8 mouse cellular contexts compared by ENCODE assay signal in the genomic region with DNA sequence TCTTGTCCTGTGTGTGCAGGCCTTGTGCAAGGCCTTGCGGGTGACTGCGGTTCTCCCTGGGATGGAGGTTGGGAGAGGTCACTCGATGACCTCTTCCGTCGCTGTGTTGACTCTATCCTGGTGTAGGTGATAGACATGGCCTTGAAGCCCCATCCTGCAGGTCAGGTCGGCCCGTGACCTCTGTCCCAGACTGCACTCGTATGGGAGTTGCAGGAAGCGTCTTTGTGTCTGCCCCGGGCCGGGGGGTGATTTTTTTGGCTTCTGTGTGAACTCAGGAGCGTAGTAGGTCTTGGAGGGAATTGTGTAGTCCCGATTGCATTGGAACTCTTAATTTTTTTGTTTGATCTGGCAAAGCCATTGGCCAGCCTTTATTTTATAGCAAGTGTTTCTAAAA. TPM values are rescaled to one million over a fixed set of nuclear protein-coding genes. Genes with fewer than 3 reads are reported as not detected.
A peak's percentile ranks its signal among the peaks of the same experiment; 100 is the strongest.
DNase-seq lines count a peak whose midpoint lies in the region; ATAC-seq and TF ChIP-seq lines count a peak whose summit lies in the region.

No protein-coding gene starts in this region.

- H3K36me3 ChIP-seq in heart, adult 2 months (ENCODE audit: control insufficient read depth, insufficient read depth, low read length) = peaks cover 27% of the 10 kb centered on the region
- H3K36me3 ChIP-seq in C2C12 (ENCODE audit: control insufficient read depth, insufficient read depth) = peaks cover 3% of the 10 kb centered on the region
- H3K36me3 ChIP-seq in forebrain, embryonic 12.5 days (replicated peaks) = no peaks in the 10 kb centered on the region; the same call in 1 of the 2 replicates
- H3K36me3 ChIP-seq in liver, embryonic 14.5 days (replicated peaks; ENCODE audit: control insufficient read depth, insufficient read depth, low read depth) = no peaks in the 10 kb centered on the region

- H3K27me3 ChIP-seq in heart, adult 2 months (ENCODE audit: control insufficient read depth, insufficient read depth, low read length) = no peaks in the 10 kb centered on the region
- H3K27me3 ChIP-seq in C2C12 (ENCODE audit: control insufficient read depth, insufficient read depth, insufficient read length) = no peaks in the 10 kb centered on the region
- H3K27me3 ChIP-seq in forebrain, embryonic 12.5 days = no peaks in the 10 kb centered on the region
- H3K27me3 ChIP-seq in liver, embryonic 14.5 days (ENCODE audit: control insufficient read depth, insufficient read depth, low read length) = no peaks in the 10 kb centered on the region

- no peak for TF ChIP-seq CTCF in heart, adult 2 months (IDR thresholded peaks at IDR 0.05)
- no peak for TF ChIP-seq CTCF in C2C12 (IDR thresholded peaks at IDR 0.05; ENCODE audit: control insufficient read depth, insufficient read depth, insufficient read length)
- no peak for TF ChIP-seq CTCF in liver, embryonic 14.5 days (IDR thresholded peaks at IDR 0.05; ENCODE audit: low read depth)

- no peak for TF ChIP-seq EP300 in heart, adult 2 months (IDR thresholded peaks at IDR 0.05; ENCODE audit: insufficient read depth, low read depth, low read length)
- no peak for TF ChIP-seq EP300 in liver, embryonic 14.5 days (IDR thresholded peaks at IDR 0.05; ENCODE audit: low read depth)

- peak overlapping the region; percentile 93 for H3K9ac ChIP-seq in heart, adult 2 months (ENCODE audit: low read depth, low read length)
- H3K9ac ChIP-seq in forebrain, embryonic 12.5 days = peak overlapping the region; percentile 85
- peak overlapping the region; percentile 84 for H3K9ac ChIP-seq in liver, embryonic 14.5 days (replicated peaks)

- H3K79me2 ChIP-seq in heart, adult 2 months (replicated peaks; ENCODE audit: control insufficient read depth, insufficient read depth, low read length) = peaks cover 4% of the 10 kb centered on the region; the same call in 1 of the 2 replicates
- H3K79me2 ChIP-seq in C2C12 (ENCODE audit: control insufficient read depth, insufficient read depth) = peaks cover 56% of the 10 kb centered on the region

- H3K4me1 ChIP-seq in heart, adult 2 months (ENCODE audit: control insufficient read depth, insufficient read depth, low read length) = peaks cover 32% of the 10 kb centered on the region
- H3K4me1 ChIP-seq in forebrain, embryonic 12.5 days = peaks cover 53% of the 10 kb centered on the region
- H3K4me1 ChIP-seq in liver, embryonic 14.5 days (replicated peaks; ENCODE audit: control insufficient read depth in 2 of 2, insufficient read depth in 2 of 2, low read length in 1 of 2) = peaks cover 5 to 22% of the 10 kb centered on the region in 2 experiments

- no peak for ATAC-seq in forebrain, embryonic 12.5 days (ENCODE audit: low FRiP score)
- ATAC-seq in liver, embryonic 14.5 days (ENCODE audit: insufficient read depth) = peak; percentile 63

- intact Hi-C loops in heart, adult 2 months (cut with DNase I) = no loop called here

- peak overlapping the region; percentile 92 for H3K4me2 ChIP-seq in forebrain, embryonic 12.5 days
- H3K4me2 ChIP-seq in liver, embryonic 14.5 days (ENCODE audit: low read depth) = peak overlapping the region; percentile 89

- no peak for DNase-seq in heart, adult 2 months
- DNase-seq in heart, adult 8-10 months (ENCODE audit: low spot score) = no peak
- DNase-seq in liver, embryonic 14.5 days (ENCODE audit: low read depth in 3 of 3, low spot score in 3 of 3) = peak in 1 of 3 experiments; percentile 32
- DNase-seq in Muller cell, postnatal 12 days (ENCODE audit: inconsistent ontology term) = no peak
- no peak for DNase-seq in yolk sac, embryonic 10.5 days (ENCODE audit: low spot score)
- DNase-seq in left cerebral cortex, adult 9 months (ENCODE audit: low spot score in 2 of 2) = no peak

- H3K4me3 ChIP-seq in heart, adult 2 months = peak overlapping the region; percentile 88
- H3K4me3 ChIP-seq in C2C12 (ENCODE audit: insufficient read depth, poor library complexity, severe bottlenecking) = peak overlapping the region; percentile 87
- H3K4me3 ChIP-seq in forebrain, embryonic 12.5 days (replicated peaks) = peak overlapping the region; percentile 79
- H3K4me3 ChIP-seq in liver, embryonic 14.5 days (ENCODE audit: insufficient read depth in 1 of 2, low read depth in 2 of 2, low read length in 2 of 2) = peak overlapping the region; percentile 72 to 86

- H3K79me3 ChIP-seq in C2C12 (ENCODE audit: low read depth) = peaks cover 53% of the 10 kb centered on the region

- no peaks in the 10 kb centered on the region for H3K9me3 ChIP-seq in forebrain, embryonic 12.5 days
- H3K9me3 ChIP-seq in liver, embryonic 14.5 days (ENCODE audit: control insufficient read depth, low read length) = no peaks in the 10 kb centered on the region

- TF ChIP-seq POLR2A in heart, adult 2 months (IDR thresholded peaks at IDR 0.05; ENCODE audit: insufficient read depth, low read depth, low read length) = no peak

- H3ac ChIP-seq in C2C12 (ENCODE audit: control insufficient read depth, insufficient read length, low read depth) = peak overlapping the region; percentile 97

- under 1% methylated on average over 13 of the region's 13 CpGs for whole genome bisulfite sequencing in heart, adult 2 months
- WGBS in forebrain, embryonic 12.5 days = 8% methylated on average over 13 of the region's 13 CpGs
- WGBS in liver, embryonic 14.5 days (ENCODE audit: insufficient replicate concordance) = 11% methylated on average over 13 of the region's 13 CpGs

- H3K27ac ChIP-seq in heart, adult 2 months = peak overlapping the region; percentile 97
- peak overlapping the region; percentile 92 for H3K27ac ChIP-seq in forebrain, embryonic 12.5 days
- peak overlapping the region; percentile 64; the same call in 1 of the 2 replicates for H3K27ac ChIP-seq in liver, embryonic 14.5 days

TF ChIP-seq in C2C12, 6 proteins besides CTCF, POLR2A, EP300 and RAD21:
- TF ChIP-seq CEBPB (IDR thresholded peaks at IDR 0.05; ENCODE audit: low read depth) = no peak
- no peak for TF ChIP-seq MYOG (IDR thresholded peaks at IDR 0.05; ENCODE audit: control insufficient read depth, extremely low read depth, insufficient read length)

RNA-seq across cellular contexts. Expression of a gene that starts 0.6 kb away (rescaled TPM):
- total RNA-seq in heart, adult 2 months (2021) = 1,000 to 10,000 TPM; 1,146 to 1,291 TPM
- polyA plus RNA-seq in heart, adult 2 months (2012; rRNA removed) = 1,270 and 1,818 TPM in 2 replicates
- total RNA-seq in heart, adult 8-10 months (2022) = 1,000 to 10,000 TPM; 1,268 to 1,360 (median 1,315) TPM
- 439 TPM for polyA plus RNA-seq in C2C12 (2012; fragmentation: generic; extraction: Trizol)
- 86.9 and 90.5 TPM in 2 replicates for polyA plus RNA-seq in forebrain, embryonic 12.5 days (2016; fragmentation: Nextera tagmentation; extraction: Ambion mirVana)
- polyA plus RNA-seq in liver, embryonic 14.5 days (2012; rRNA removed) = 146 and 172 TPM in 2 replicates
- polyA plus RNA-seq in liver, embryonic 14.5 days (2014; fragmentation: Nextera tagmentation; extraction: Ambion mirVana) = 45.6 and 46.0 TPM in 2 replicates

RNA-seq across cellular contexts. Expression of a gene that starts 58.9 kb away (rescaled TPM):
- under 1 TPM; 0.80 to 0.91 TPM for total RNA-seq in heart, adult 2 months (2021)
- 1.3 and 1.5 TPM in 2 replicates for polyA plus RNA-seq in heart, adult 2 months (2012; rRNA removed)
- total RNA-seq in heart, adult 8-10 months (2022) = 1 to 10 TPM in 1 of 4 experiments, under 1 TPM in 3; 0.65 to 1.2 (median 0.80) TPM
- polyA plus RNA-seq in C2C12 (2012; fragmentation: generic; extraction: Trizol) = 1.7 TPM
- 3.7 and 4.0 TPM in 2 replicates for polyA plus RNA-seq in forebrain, embryonic 12.5 days (2016; fragmentation: Nextera tagmentation; extraction: Ambion mirVana)
- 0.11 and 0.13 TPM in 2 replicates for polyA plus RNA-seq in liver, embryonic 14.5 days (2012; rRNA removed)
- polyA plus RNA-seq in liver, embryonic 14.5 days (2014; fragmentation: Nextera tagmentation; extraction: Ambion mirVana) = 0.09 TPM in 2 replicates
